Comparison of ENCODE assay signal across 18 mouse cellular contexts in the genomic region with DNA sequence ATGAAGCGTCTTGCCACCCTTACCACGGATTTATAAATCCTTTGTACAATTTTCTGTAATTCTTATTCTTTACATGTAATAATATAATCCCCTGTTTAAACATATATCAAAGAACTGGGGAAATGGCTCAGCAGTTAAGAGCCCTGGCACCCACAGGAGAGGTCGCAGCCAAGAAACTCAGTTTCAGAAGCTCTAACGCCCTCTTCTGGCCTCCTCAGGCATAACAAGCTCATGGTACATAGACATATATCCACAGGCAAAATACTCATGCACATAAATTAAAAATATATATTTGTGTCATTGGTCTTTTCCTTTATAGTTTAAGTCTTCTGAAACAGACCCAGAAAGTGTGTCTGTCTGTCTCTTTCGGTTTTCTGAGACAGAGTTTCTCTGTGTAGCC. TPM values are rescaled to one million over a fixed set of nuclear protein-coding genes. Genes with fewer than 3 reads are reported as not detected.
DNase-seq lines count a peak whose midpoint lies in the region; ATAC-seq and TF ChIP-seq lines count a peak whose summit lies in the region.
"Had no signal": no experiment of that assay in that cellular context is flagged by ENCODE, and none has a peak within 500 bp of the region (broad histone marks: within the 10 kb centered on the region; RNA-seq: fewer than 3 reads in every experiment).

No protein-coding gene starts in this region.

- no peak for TF ChIP-seq EP300 in heart, postnatal 0 days (IDR thresholded peaks at IDR 0.05; ENCODE audit: low read depth)

- no peaks in the 10 kb centered on the region for H3K9me3 ChIP-seq in heart, postnatal 0 days (replicated peaks; ENCODE audit: control insufficient read depth, low read length)
- H3K9me3 ChIP-seq in lung, embryonic 14.5 days (ENCODE audit: low read depth, low read length) = no peaks in the 10 kb centered on the region
- H3K9me3 ChIP-seq: embryonic facial prominence, embryonic 13.5 days; forebrain, embryonic 12.5 days; hindbrain, embryonic 10.5 days; kidney, embryonic 15.5 days; limb, embryonic 12.5 days; midbrain, embryonic 15.5 days; neural tube, embryonic 13.5 days had no signal

- H3K4me1 ChIP-seq in heart, postnatal 0 days (ENCODE audit: control insufficient read depth, insufficient read depth) = peaks cover 48% of the 10 kb centered on the region
- H3K4me1 ChIP-seq in lung, embryonic 14.5 days (ENCODE audit: insufficient read depth) = peaks cover 38% of the 10 kb centered on the region

- DNase-seq in heart, postnatal 0 days (ENCODE audit: low spot score) = no peak
- DNase-seq in heart, postnatal 36 days = no peak
- no peak for DNase-seq in lung, embryonic 14.5 days
- no peak for DNase-seq in lung, postnatal 25 days (ENCODE audit: low spot score)
- DNase-seq in ES-CJ7 (ENCODE audit: low read depth, low spot score) = peak; percentile 73
- DNase-seq in splenic B cell, adult 2 months (ENCODE audit: low read depth, low spot score) = peak; percentile 60
- DNase-seq in kidney, adult 8-10 months = no peak
- no peak for DNase-seq in left cerebral cortex, postnatal 36 days (ENCODE audit: low spot score in 2 of 2)

- intact Hi-C loops in heart, postnatal 36 days (cut with DNase I) = no loop called here
- intact Hi-C loops in left cerebral cortex, postnatal 36 days (cut with DNase I) = no loop called here

- TF ChIP-seq CTCF in heart, postnatal 0 days (IDR thresholded peaks at IDR 0.05; ENCODE audit: low read depth) = 0 out of 2 replicates have a peak, but pooled peaks have one; percentile 7
- peak; percentile 33 for TF ChIP-seq CTCF in lung, embryonic 14.5 days (IDR thresholded peaks at IDR 0.05; ENCODE audit: low read depth)

- no peak overlapping the region for H3K4me2 ChIP-seq in heart, postnatal 0 days (ENCODE audit: low read depth, low read length)
- no peak overlapping the region for H3K4me2 ChIP-seq in lung, embryonic 14.5 days
- H3K4me2 ChIP-seq: embryonic facial prominence, embryonic 13.5 days; forebrain, embryonic 12.5 days; heart, embryonic 11.5 days; kidney, embryonic 15.5 days; limb, embryonic 12.5 days; midbrain, embryonic 15.5 days; neural tube, embryonic 13.5 days had no signal

- H3K4me3 ChIP-seq in heart, postnatal 0 days (ENCODE audit: low read depth, low read length) = no peak overlapping the region
- H3K4me3 ChIP-seq in lung, embryonic 14.5 days (ENCODE audit: low read depth, low read length) = no peak overlapping the region
- H3K4me3 ChIP-seq: embryonic facial prominence, embryonic 13.5 days; forebrain, embryonic 12.5 days; hindbrain, embryonic 10.5 days; kidney, embryonic 15.5 days; limb, embryonic 12.5 days; midbrain, embryonic 15.5 days; neural tube, embryonic 13.5 days had no signal

- H3K36me3 ChIP-seq in heart, postnatal 0 days (replicated peaks; ENCODE audit: control insufficient read depth, insufficient read depth, low read length) = peaks cover 50% of the 10 kb centered on the region
- peaks cover 41% of the 10 kb centered on the region for H3K36me3 ChIP-seq in lung, embryonic 14.5 days (ENCODE audit: insufficient read depth)
- H3K36me3 ChIP-seq in splenic B cell, adult 2 months (ENCODE audit: control insufficient read depth, insufficient read depth, low read length, poor library complexity, severe bottlenecking) = peaks cover 13% of the 10 kb centered on the region
- H3K36me3 ChIP-seq: midbrain, embryonic 15.5 days had no signal

- ATAC-seq in heart, postnatal 0 days (ENCODE audit: insufficient read depth, low read depth) = no peak
- no peak for ATAC-seq in lung, embryonic 14.5 days (ENCODE audit: insufficient read depth)
- ATAC-seq: midbrain, embryonic 15.5 days had no signal

- H3K27me3 ChIP-seq in heart, postnatal 0 days (ENCODE audit: control insufficient read depth, insufficient read depth, low read length) = no peaks in the 10 kb centered on the region
- no peaks in the 10 kb centered on the region for H3K27me3 ChIP-seq in lung, embryonic 14.5 days (ENCODE audit: insufficient read depth, low read length)
- no peaks in the 10 kb centered on the region for H3K27me3 ChIP-seq in splenic B cell, adult 2 months (ENCODE audit: control insufficient read depth, insufficient read depth, low read length, poor library complexity, severe bottlenecking)
- H3K27me3 ChIP-seq: embryonic facial prominence, embryonic 13.5 days; forebrain, embryonic 12.5 days; kidney, embryonic 15.5 days; limb, embryonic 12.5 days; midbrain, embryonic 15.5 days; neural tube, embryonic 13.5 days had no signal

- no peak overlapping the region for H3K27ac ChIP-seq in heart, postnatal 0 days (ENCODE audit: low read depth)
- H3K27ac ChIP-seq in lung, embryonic 14.5 days (ENCODE audit: low read depth) = no peak overlapping the region
- H3K27ac ChIP-seq: embryonic facial prominence, embryonic 13.5 days; forebrain, embryonic 12.5 days; hindbrain, embryonic 10.5 days; kidney, embryonic 15.5 days; limb, embryonic 12.5 days; midbrain, embryonic 15.5 days; neural tube, embryonic 13.5 days had no signal

- WGBS in heart, postnatal 0 days = 77% methylated on average over 5 of the region's 5 CpGs
- WGBS in lung, embryonic 14.5 days = 73% methylated on average over 5 of the region's 5 CpGs

- H3K9ac ChIP-seq in heart, postnatal 0 days (replicated peaks; ENCODE audit: low read depth, low read length) = no peak overlapping the region
- no peak overlapping the region for H3K9ac ChIP-seq in lung, embryonic 14.5 days
- H3K9ac ChIP-seq: embryonic facial prominence, embryonic 13.5 days; forebrain, embryonic 12.5 days; kidney, embryonic 15.5 days; limb, embryonic 12.5 days; midbrain, embryonic 15.5 days; neural tube, embryonic 13.5 days had no signal

RNA-seq across cellular contexts. Expression of a gene that starts 9.8 kb away (rescaled TPM):
- total RNA-seq in heart, postnatal 0 days (2014; rRNA removed; ENCODE audit: low replicate concordance) = 23.8 and 96.9 TPM in 2 replicates
- polyA plus RNA-seq in heart, postnatal 0 days (2015; fragmentation: Nextera tagmentation; extraction: Ambion mirVana) = 4.0 and 4.2 TPM in 2 replicates
- 10 to 100 TPM; 11.1 to 29.3 TPM for total RNA-seq in heart, postnatal 36 days (2021)
- 2.2 and 2.7 TPM in 2 replicates for polyA plus RNA-seq in lung, embryonic 14.5 days (2014; fragmentation: Nextera tagmentation; extraction: Ambion mirVana)
- total RNA-seq in left cerebral cortex, postnatal 36 days (2021) = 10 to 100 TPM; 12.5 to 19.1 TPM

RNA-seq across cellular contexts. Expression of a gene that starts 37.2 kb away (rescaled TPM):
- total RNA-seq in heart, postnatal 0 days (2014; rRNA removed; ENCODE audit: low replicate concordance) = 0.27 TPM in 1 of 2 replicates, not detected in the other
- polyA plus RNA-seq in heart, postnatal 0 days (2015; fragmentation: Nextera tagmentation; extraction: Ambion mirVana) = 0.05 and 0.07 TPM in 2 replicates
- total RNA-seq in heart, postnatal 36 days (2021) = not detected
- 0.16 and 0.28 TPM in 2 replicates for polyA plus RNA-seq in lung, embryonic 14.5 days (2014; fragmentation: Nextera tagmentation; extraction: Ambion mirVana)
- under 1 TPM; 0.50 to 0.67 TPM for total RNA-seq in left cerebral cortex, postnatal 36 days (2021)
- total RNA-seq: gastrocnemius, adult 18-20 months had no signal

RNA-seq across cellular contexts. Expression of a gene that starts 37.2 kb away (rescaled TPM):
- 10.0 and 63.5 TPM in 2 replicates for total RNA-seq in heart, postnatal 0 days (2014; rRNA removed; ENCODE audit: low replicate concordance)
- polyA plus RNA-seq in heart, postnatal 0 days (2015; fragmentation: Nextera tagmentation; extraction: Ambion mirVana) = 14.1 and 16.8 TPM in 2 replicates
- 10 to 100 TPM; 30.2 to 30.6 TPM for total RNA-seq in heart, postnatal 36 days (2021)
- 30.0 and 30.8 TPM in 2 replicates for polyA plus RNA-seq in lung, embryonic 14.5 days (2014; fragmentation: Nextera tagmentation; extraction: Ambion mirVana)
- 10 to 100 TPM; 36.3 to 40.6 TPM for total RNA-seq in left cerebral cortex, postnatal 36 days (2021)

RNA-seq across cellular contexts. Expression of a gene that starts 48.8 kb away (rescaled TPM):
- total RNA-seq in heart, postnatal 0 days (2014; rRNA removed; ENCODE audit: low replicate concordance) = 140 and 178 TPM in 2 replicates
- 38.4 and 45.1 TPM in 2 replicates for polyA plus RNA-seq in heart, postnatal 0 days (2015; fragmentation: Nextera tagmentation; extraction: Ambion mirVana)
- total RNA-seq in heart, postnatal 36 days (2021) = 100 to 1,000 TPM; 122 to 127 TPM
- polyA plus RNA-seq in lung, embryonic 14.5 days (2014; fragmentation: Nextera tagmentation; extraction: Ambion mirVana) = 0.07 and 0.87 TPM in 2 replicates
- under 1 TPM in 1 of 2 experiments, not detected in 1; 0.15 TPM for total RNA-seq in left cerebral cortex, postnatal 36 days (2021)
- polyA plus RNA-seq: G1E; midbrain, embryonic 15.5 days had no signal

Comparison
In these comparisons a context has a peak if more than half of its experiments do, and no peak if none do; other contexts are left out.
1. DNase-seq: peak in ES-CJ7 (single experiment) and splenic B cell, adult 2 months (single experiment); none in heart, postnatal 0 days (single experiment), heart, postnatal 36 days (0 of 2), lung, embryonic 14.5 days (single experiment), lung, postnatal 25 days (single experiment), kidney, adult 8-10 months (0 of 2) and left cerebral cortex, postnatal 36 days (0 of 2).